Mouse (Mus musculus) E14TG2a.4 (cell line): ENCODE results near the gene Olfr984.

Experiments
- CTCF ChIP-seq: conservative IDR thresholded peaks from 2 replicates; pipeline ENCODE4 v1.5.1; 2014; ENCODE audit warnings: low read length
- NANOG ChIP-seq: IDR thresholded peaks from 2 replicates; pipeline ENCODE4 v1.6.1; 2014; ENCODE audit warnings: borderline replicate concordance, low read length, mixed read lengths
- POU5F1 ChIP-seq: IDR thresholded peaks from 2 replicates; pipeline ENCODE4 v1.6.1; 2014; ENCODE audit warnings: low read length, borderline replicate concordance

DNA sequence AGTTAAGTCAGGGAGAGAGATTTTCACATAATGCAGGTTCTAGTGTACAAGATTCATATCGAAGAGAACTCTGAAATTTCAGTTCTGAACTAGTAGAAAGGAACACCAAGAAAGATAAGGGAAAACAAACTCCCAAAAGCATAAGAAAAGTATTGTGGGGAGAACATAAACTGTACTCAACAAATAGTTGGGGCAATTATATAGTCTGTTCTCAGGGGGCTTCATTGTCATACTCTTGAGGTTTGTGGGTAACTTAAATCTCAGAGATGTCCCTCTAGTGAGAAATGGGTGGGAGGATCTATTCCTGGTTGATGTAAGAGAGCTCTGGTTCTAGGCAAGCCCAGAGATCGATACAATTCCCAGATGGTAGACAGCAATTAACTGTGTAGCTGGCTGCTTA, 40.5 kb downstream of the Olfr984 start, which contains the start of gene Olfr982:
- no peak for TF ChIP-seq NANOG
- TF ChIP-seq CTCF, result no peak
- no peak for TF ChIP-seq POU5F1
